Mouse (Mus musculus) G1E (cell line): ENCODE results near the gene Cog5. TPM values are rescaled to one million over a fixed set of nuclear protein-coding genes. Genes with fewer than 3 reads are reported as not detected.

Experiments
- ATAC-seq: 2 replicates; pipeline ENCODE4 v1.8.0; 2016; ENCODE audit warnings: mild to moderate bottlenecking; ENCODE audit not compliant: insufficient number of reproducible peaks, poor library complexity, low FRiP score, severe bottlenecking; ENCODE audit errors: extremely low read depth
- DNase-seq: peaks from one replicate; pipeline ENCODE4 v3.0.0; 2012; ENCODE audit warnings: low spot score
- H3K27me3 ChIP-seq: 2 replicates; pipeline ENCODE4 v1.6.1; 2012; ENCODE audit warnings: mild to moderate bottlenecking, low read length, inconsistent platforms; ENCODE audit not compliant: insufficient read depth
- H3K36me3 ChIP-seq: replicated peaks from 2 replicates; pipeline ENCODE3; 2012; ENCODE audit warnings: mild to moderate bottlenecking, inconsistent platforms
- H3K4me1 ChIP-seq: 2 replicates; pipeline ENCODE4 v1.6.1; 2012; ENCODE audit warnings: low read depth, low read length, inconsistent platforms, mixed read lengths; ENCODE audit not compliant: insufficient read depth
- H3K4me3 ChIP-seq: 2 replicates; pipeline ENCODE4 v1.5.1; 2012; ENCODE audit warnings: low read depth, mild to moderate bottlenecking, inconsistent platforms, low read length, moderate library complexity, mixed read lengths
- H3K9me3 ChIP-seq: replicated peaks from 2 replicates; pipeline ENCODE4 v1.6.1; 2012; ENCODE audit warnings: inconsistent platforms
- CTCF ChIP-seq: IDR thresholded peaks from 2 replicates; pipeline ENCODE4 v1.5.1; 2012; ENCODE audit warnings: low read depth, low read length, inconsistent platforms, mixed read lengths
- GATA1 ChIP-seq: IDR thresholded peaks from 2 replicates; pipeline ENCODE4 v1.6.1; 2012; ENCODE audit warnings: borderline replicate concordance, low read length, inconsistent platforms, mixed read lengths
- GATA2 ChIP-seq: IDR thresholded peaks from 2 replicates; pipeline ENCODE4 v1.6.1; 2012; ENCODE audit warnings: low read depth, low read length, inconsistent platforms, borderline replicate concordance
- POLR2AphosphoS5 ChIP-seq: IDR thresholded peaks from 2 replicates; pipeline ENCODE4 v1.6.1; 2012; ENCODE audit warnings: low read depth, low read length, inconsistent platforms; ENCODE audit not compliant: insufficient replicate concordance
- TAL1 ChIP-seq: conservative IDR thresholded peaks from 2 replicates; pipeline ENCODE4 v1.6.1; 2012; ENCODE audit warnings: low read depth, low read length, inconsistent platforms, mixed read lengths
- polyA plus RNA-seq: library from polyadenylated mRNA; stranded (reverse); fragments of >175 nt; gene quantifications from 2 replicates; pipeline ENCODE4 v1.2.3, GENCODE M21; 2012
- total RNA-seq, 2 experiments: library from RNA; stranded (forward) in 1 of 2; stranded (reverse) in 1 of 2; fragments of 200-1000 nt in 1 of 2; fragments of >200 nt in 1 of 2; fragmentation: Nextera tagmentation in 1 of 2; gene quantifications; 2 replicates each; pipeline ENCODE4 v1.2.3; 2014 to 2017

Cog5 gene
- total and polyA plus RNA-seq, 3 experiments = 4.7 to 142 (median 101) TPM

GRCm38 (mm10) chr12:31984206-31984605 is 329.5 kb downstream of the Cog5 start:
- DNase-seq (no peak), ATAC-seq (no peak)
- Histone ChIP-seq H3K9me3 (no peaks in the 10 kb centered on the region), H3K36me3 (peaks cover 94% of the 10 kb centered on the region), H3K27me3 (no peaks in the 10 kb centered on the region), H3K4me3 (no peak overlapping the region), H3K4me1 (peaks cover 31% of the 10 kb centered on the region)
- TF ChIP-seq GATA2 (no peak), POLR2AphosphoS5 (no peak), GATA1 (no peak), TAL1 (no peak), CTCF (no peak)

DNA sequence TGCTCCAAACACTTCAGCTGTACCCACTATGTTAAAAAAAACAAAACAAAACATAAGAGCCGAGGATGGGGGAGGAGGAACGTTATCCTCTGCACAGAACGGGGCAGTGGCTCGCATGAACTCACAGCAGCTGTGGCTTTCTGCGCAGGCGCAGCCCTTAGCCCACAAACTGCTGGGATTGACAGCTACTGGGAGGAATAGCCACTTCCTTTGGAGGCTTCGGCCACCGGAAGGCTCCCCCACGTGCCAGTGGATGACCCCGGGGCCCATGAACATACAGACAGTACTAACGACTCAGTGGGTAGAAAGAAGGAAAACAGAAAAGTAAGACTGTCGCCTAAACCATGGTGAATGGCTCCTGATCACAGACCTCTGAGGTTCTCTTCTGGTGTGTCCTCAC is 330.0 kb downstream of the Cog5 start:
- no peak for TF ChIP-seq CTCF
- TF ChIP-seq GATA2 = no peak
- no peak for TF ChIP-seq GATA1
- no peak for TF ChIP-seq TAL1
- H3K27me3 ChIP-seq = no peaks in the 10 kb centered on the region
- ATAC-seq = no peak
- no peaks in the 10 kb centered on the region for H3K9me3 ChIP-seq
- H3K36me3 ChIP-seq = peaks cover 93% of the 10 kb centered on the region
- peaks cover 32% of the 10 kb centered on the region for H3K4me1 ChIP-seq
- no peak overlapping the region for H3K4me3 ChIP-seq
- no peak for DNase-seq

GRCm38 (mm10) chr12:31985738-31986137 is 331.1 kb downstream of the Cog5 start:
- peaks cover 93% of the 10 kb centered on the region for H3K36me3 ChIP-seq
- no peak for DNase-seq

DNA sequence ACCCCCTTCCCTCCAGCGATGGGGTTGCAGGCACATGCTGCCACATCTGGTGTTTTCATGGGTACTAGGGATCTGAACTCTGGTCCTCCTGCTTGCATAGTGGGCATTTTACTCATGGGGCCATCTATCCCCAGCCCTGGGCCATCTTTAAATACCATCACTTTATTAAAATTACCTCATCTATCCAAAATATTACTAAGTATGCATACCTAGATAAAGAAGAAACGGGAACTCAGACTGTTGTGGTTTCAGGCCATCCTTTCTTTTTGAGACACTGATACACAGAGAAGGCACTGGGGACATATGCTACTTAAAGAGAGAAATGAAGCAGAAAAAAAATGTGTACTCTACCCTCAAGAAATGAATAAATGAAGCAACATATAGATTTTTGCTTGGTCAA is 331.8 kb downstream of the Cog5 start:
- H3K4me1 ChIP-seq = peaks cover 46% of the 10 kb centered on the region
- TF ChIP-seq GATA2 (no peak), POLR2AphosphoS5 (no peak), TAL1 (no peak), CTCF (no peak), GATA1 (no peak)
- no peak overlapping the region for H3K4me3 ChIP-seq
- DNase-seq (no peak), ATAC-seq (no peak)
- peaks cover 94% of the 10 kb centered on the region for H3K36me3 ChIP-seq
- H3K27me3 ChIP-seq = no peaks in the 10 kb centered on the region
- no peaks in the 10 kb centered on the region for H3K9me3 ChIP-seq

More at GRCm38 (mm10) chr12:31985738-31986137, 331.1 kb downstream of the Cog5 start:
- no peak for TF ChIP-seq GATA1
- no peak for TF ChIP-seq POLR2AphosphoS5
- no peak for TF ChIP-seq CTCF
- no peak for TF ChIP-seq GATA2
- TF ChIP-seq TAL1 = no peak
- Histone ChIP-seq H3K27me3 (no peaks in the 10 kb centered on the region), H3K9me3 (no peaks in the 10 kb centered on the region), H3K4me3 (no peak overlapping the region), H3K4me1 (peaks cover 41% of the 10 kb centered on the region)
- ATAC-seq = no peak

Other genes starting within 250 kb of the Cog5 start
- 111 and 144 TPM in 2 replicates for gene Cbll1, start 155.3 kb upstream of the Cog5 start, total RNA-seq (2014; fragmentation: Nextera tagmentation)
- gene Cbll1, start 155.3 kb upstream of the Cog5 start, total RNA-seq (2017) = 12.5 and 16.3 TPM in 2 replicates
- gene Cbll1, start 155.3 kb upstream of the Cog5 start, polyA plus RNA-seq = 5.7 and 6.9 TPM in 2 replicates
- not detected in 2 replicates for gene Slc26a4, start 94.9 kb upstream of the Cog5 start, total RNA-seq (2014; fragmentation: Nextera tagmentation)
- 0.05 and 0.06 TPM in 2 replicates for gene Slc26a4, start 94.9 kb upstream of the Cog5 start, total RNA-seq (2017)
- not detected in 2 replicates for gene Slc26a4, start 94.9 kb upstream of the Cog5 start, polyA plus RNA-seq
- gene Bcap29, start 20.2 kb upstream of the Cog5 start, total RNA-seq (2014; fragmentation: Nextera tagmentation) = 90.5 and 94.3 TPM in 2 replicates
- gene Bcap29, start 20.2 kb upstream of the Cog5 start, total RNA-seq (2017) = 46.6 and 47.6 TPM in 2 replicates
- 28.3 and 37.5 TPM in 2 replicates for gene Bcap29, start 20.2 kb upstream of the Cog5 start, polyA plus RNA-seq
- 30.0 and 43.0 TPM in 2 replicates for gene Dus4l, start within 50 bp of the Cog5 start, total RNA-seq (2014; fragmentation: Nextera tagmentation)
- 15.2 and 16.0 TPM in 2 replicates for gene Dus4l, start within 50 bp of the Cog5 start, total RNA-seq (2017)
- 6.7 and 6.8 TPM in 2 replicates for gene Dus4l, start within 50 bp of the Cog5 start, polyA plus RNA-seq
- not detected in 2 replicates for gene Gpr22, start 59.1 kb downstream of the Cog5 start, total RNA-seq (2014; fragmentation: Nextera tagmentation)
- gene Gpr22, start 59.1 kb downstream of the Cog5 start, total RNA-seq (2017) = 0.16 and 0.41 TPM in 2 replicates
- not detected in 2 replicates for gene Gpr22, start 59.1 kb downstream of the Cog5 start, polyA plus RNA-seq